Mouse (Mus musculus) lung, embryonic 14.5 days (tissue): ENCODE data around the gene Cflar. TPM values are rescaled to one million over a fixed set of nuclear protein-coding genes. Genes with fewer than 3 reads are reported as not detected.
"Not testable (repeated sequence)": the region's sequence is repeated elsewhere in the genome, so short reads cannot be mapped to it uniquely, and the experiment has no call there.

Source experiments
- ATAC-seq: fragments of 200-750 bp; cut with Nextera tagmentation; 2 replicates; pipeline ENCODE4 v1.8.0; 2017; ENCODE audit warnings: mild to moderate bottlenecking, moderate TSS enrichment, moderate library complexity; ENCODE audit not compliant: insufficient read depth
- DNase-seq: peaks from one replicate; pipeline ENCODE4 v3.0.0-alpha.2; 2015
- H3K27ac ChIP-seq: fragments of 300-500 bp; sonication (generic); 2 replicates; pipeline ENCODE4 v1.5.1; 2014; ENCODE audit warnings: low read depth, mild to moderate bottlenecking, moderate library complexity
- H3K27me3 ChIP-seq: fragments of 300-500 bp; sonication (generic); 2 replicates; pipeline ENCODE4 v1.6.1; 2014; ENCODE audit warnings: low read length, control low read depth; ENCODE audit not compliant: insufficient read depth
- H3K36me3 ChIP-seq: fragments of 300-500 bp; sonication (generic); 2 replicates; pipeline ENCODE4 v1.6.1; 2014; ENCODE audit warnings: control low read depth; ENCODE audit not compliant: insufficient read depth
- H3K4me1 ChIP-seq: fragments of 300-500 bp; sonication (generic); 2 replicates; pipeline ENCODE4 v1.6.1; 2014; ENCODE audit warnings: antibody characterized with exemption, control low read depth; ENCODE audit not compliant: insufficient read depth
- H3K4me2 ChIP-seq: fragments of 300-500 bp; sonication (generic); 2 replicates; pipeline ENCODE4 v1.6.1; 2014; ENCODE audit warnings: mild to moderate bottlenecking
- H3K4me3 ChIP-seq: fragments of 300-500 bp; sonication (generic); 2 replicates; pipeline ENCODE4 v1.5.1; 2014; ENCODE audit warnings: low read depth, low read length
- H3K9ac ChIP-seq: fragments of 300-500 bp; sonication (generic); 2 replicates; pipeline ENCODE4 v1.6.1; 2014
- H3K9me3 ChIP-seq: fragments of 300-500 bp; sonication (generic); 2 replicates; pipeline ENCODE4 v1.6.1; 2016; ENCODE audit warnings: low read depth, low read length, control low read depth
- CTCF ChIP-seq: IDR thresholded peaks from 2 replicates; pipeline ENCODE4 v1.5.1; 2016; ENCODE audit warnings: antibody characterized with exemption, low read depth
- WGBS: fragments of 180-500 bp; shearing (Covaris S2); extraction: QIAGEN DNeasy Blood & Tissue Kit; methylation state at CpG from one replicate; pipeline ENCODE4 v1.1.7; 2014; 5-methylcytosine and 5-hydroxymethylcytosine counted together
- polyA plus RNA-seq: library from polyadenylated mRNA; unstranded; fragments of >200 nt; fragmentation: Nextera tagmentation; extraction: Ambion mirVana; gene quantifications from 2 replicates; pipeline ENCODE4 v1.2.1, GENCODE M21; 2014

Cflar gene
- polyA plus RNA-seq, 1 experiment from 2014 or later, result 35.9 TPM

DNA sequence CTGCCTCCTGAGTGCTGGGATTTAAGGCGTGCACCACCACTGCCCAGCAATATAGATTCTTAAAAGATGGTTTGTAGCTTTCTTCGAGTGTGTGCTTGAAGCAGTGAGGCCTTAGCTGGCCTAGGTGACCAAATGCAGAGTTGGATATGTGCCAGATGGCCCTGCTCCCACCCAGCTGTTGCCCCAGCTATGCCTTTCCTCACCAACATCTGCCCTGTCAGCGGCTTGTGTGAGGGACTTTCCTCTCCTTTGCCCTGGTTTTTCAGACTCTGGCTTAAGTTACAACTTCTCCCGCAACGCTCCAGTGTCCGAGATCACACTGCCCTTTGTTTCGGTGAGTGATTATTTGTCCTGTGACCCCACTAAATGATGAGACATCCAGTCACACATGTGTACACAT, 33.3 kb downstream of the Cflar start:
- DNase-seq (peak; percentile 30), ATAC-seq (no peak)
- 82% methylated on average over 7 of the region's 7 CpGs for WGBS
- H3K4me3 ChIP-seq, result no peak overlapping the region
- no peak overlapping the region for H3K27ac ChIP-seq
- no peaks in the 10 kb centered on the region for H3K27me3 ChIP-seq
- no peak overlapping the region for H3K9ac ChIP-seq
- no peaks in the 10 kb centered on the region for H3K4me1 ChIP-seq
- no peak for TF ChIP-seq CTCF
- peaks cover 89% of the 10 kb centered on the region for H3K36me3 ChIP-seq
- no peak overlapping the region for H3K4me2 ChIP-seq
- no peaks in the 10 kb centered on the region for H3K9me3 ChIP-seq

DNA sequence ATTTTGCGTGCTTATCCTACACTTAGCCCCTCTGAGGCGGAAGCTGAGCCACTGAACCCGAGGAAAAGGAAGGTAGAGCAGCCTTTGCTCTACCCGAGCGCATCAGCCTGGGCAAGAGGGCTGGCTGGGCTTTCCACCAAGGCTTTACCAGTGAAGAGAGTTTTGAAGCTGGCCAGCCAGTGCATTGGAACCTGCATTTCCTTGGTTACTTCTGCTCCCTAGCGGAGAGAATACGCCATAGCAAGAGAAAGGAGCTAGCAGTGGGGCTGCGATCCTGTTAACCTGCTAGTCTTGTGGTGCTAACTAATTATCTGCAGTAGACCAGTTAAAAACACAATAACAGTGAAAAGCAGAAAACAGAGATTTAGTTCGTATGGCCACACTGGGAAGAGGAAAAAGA, 35.6 kb downstream of the Cflar start:
- H3K9me3 ChIP-seq, result no peaks in the 10 kb centered on the region
- H3K27me3 ChIP-seq, result no peaks in the 10 kb centered on the region
- 74% methylated on average over 9 of the region's 9 CpGs for WGBS
- H3K4me3 ChIP-seq, result no peak overlapping the region
- no peak for ATAC-seq
- H3K27ac ChIP-seq, result no peak overlapping the region
- H3K36me3 ChIP-seq, result peaks cover 68% of the 10 kb centered on the region
- H3K4me2 ChIP-seq, result no peak overlapping the region
- no peaks in the 10 kb centered on the region for H3K4me1 ChIP-seq
- TF ChIP-seq CTCF, result peak; percentile 57
- peak; percentile 62 for DNase-seq
- H3K9ac ChIP-seq, result no peak overlapping the region

DNA sequence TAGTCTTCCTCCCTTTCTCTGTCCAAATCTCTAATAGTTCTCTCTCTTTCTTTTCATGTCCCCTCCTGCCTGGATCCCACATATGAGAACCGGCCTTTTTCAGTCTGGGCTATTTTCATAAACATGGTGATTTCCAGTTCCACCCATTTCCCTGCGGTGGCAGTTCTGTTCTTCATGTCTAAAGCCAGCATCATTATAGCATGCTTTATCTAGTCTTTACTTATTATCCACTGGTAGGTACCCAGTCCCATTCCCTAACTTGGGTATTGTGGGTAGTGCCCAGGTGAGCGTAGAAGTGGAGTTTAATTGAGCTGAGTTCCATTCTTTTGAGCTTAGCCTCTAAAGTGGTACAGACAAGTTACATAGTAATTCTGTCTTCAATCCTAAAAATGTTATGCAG, 48.1 kb downstream of the Cflar start:
- no peak overlapping the region for H3K9ac ChIP-seq
- WGBS, result 94% methylated on average over 3 of the region's 3 CpGs
- peaks cover 33% of the 10 kb centered on the region for H3K36me3 ChIP-seq
- TF ChIP-seq CTCF, result no peak
- no peak overlapping the region for H3K27ac ChIP-seq
- no peak for ATAC-seq
- DNase-seq, result no peak
- H3K27me3 ChIP-seq, result no peaks in the 10 kb centered on the region
- H3K4me2 ChIP-seq, result no peak overlapping the region
- no peaks in the 10 kb centered on the region for H3K4me1 ChIP-seq
- H3K4me3 ChIP-seq, result no peak overlapping the region
- H3K9me3 ChIP-seq, result no peaks in the 10 kb centered on the region

DNA sequence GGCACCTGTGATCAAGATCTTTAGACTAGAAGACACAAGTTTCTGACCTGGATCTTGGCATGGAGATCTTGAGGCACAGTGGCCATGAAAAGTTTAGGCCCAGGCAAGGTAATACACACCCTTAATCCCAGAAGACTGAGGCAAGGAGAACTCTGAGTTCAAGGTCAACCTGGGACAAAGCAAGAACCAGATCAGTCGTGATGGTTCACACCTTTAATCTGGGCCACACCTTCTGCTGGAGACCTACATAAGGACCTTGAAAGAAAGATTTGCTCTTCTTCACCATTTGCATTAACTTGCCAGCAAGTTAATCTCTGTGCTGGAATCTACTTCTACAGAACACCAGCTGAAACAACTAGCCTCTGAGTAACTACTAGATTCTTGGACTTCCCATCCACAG, 49.3 kb downstream of the Cflar start:
- Histone ChIP-seq H3K4me3 (no peak overlapping the region), H3K27ac (no peak overlapping the region), H3K4me1 (no peaks in the 10 kb centered on the region), H3K36me3 (peaks cover 23% of the 10 kb centered on the region; the same call in 1 of the 2 replicates), H3K9ac (no peak overlapping the region), H3K9me3 (no peaks in the 10 kb centered on the region), H3K27me3 (no peaks in the 10 kb centered on the region), H3K4me2 (no peak overlapping the region)
- DNase-seq (no peak), ATAC-seq (no peak)
- no peak for TF ChIP-seq CTCF
- 66% methylated on average over 1 of the region's 1 CpGs for WGBS

DNA sequence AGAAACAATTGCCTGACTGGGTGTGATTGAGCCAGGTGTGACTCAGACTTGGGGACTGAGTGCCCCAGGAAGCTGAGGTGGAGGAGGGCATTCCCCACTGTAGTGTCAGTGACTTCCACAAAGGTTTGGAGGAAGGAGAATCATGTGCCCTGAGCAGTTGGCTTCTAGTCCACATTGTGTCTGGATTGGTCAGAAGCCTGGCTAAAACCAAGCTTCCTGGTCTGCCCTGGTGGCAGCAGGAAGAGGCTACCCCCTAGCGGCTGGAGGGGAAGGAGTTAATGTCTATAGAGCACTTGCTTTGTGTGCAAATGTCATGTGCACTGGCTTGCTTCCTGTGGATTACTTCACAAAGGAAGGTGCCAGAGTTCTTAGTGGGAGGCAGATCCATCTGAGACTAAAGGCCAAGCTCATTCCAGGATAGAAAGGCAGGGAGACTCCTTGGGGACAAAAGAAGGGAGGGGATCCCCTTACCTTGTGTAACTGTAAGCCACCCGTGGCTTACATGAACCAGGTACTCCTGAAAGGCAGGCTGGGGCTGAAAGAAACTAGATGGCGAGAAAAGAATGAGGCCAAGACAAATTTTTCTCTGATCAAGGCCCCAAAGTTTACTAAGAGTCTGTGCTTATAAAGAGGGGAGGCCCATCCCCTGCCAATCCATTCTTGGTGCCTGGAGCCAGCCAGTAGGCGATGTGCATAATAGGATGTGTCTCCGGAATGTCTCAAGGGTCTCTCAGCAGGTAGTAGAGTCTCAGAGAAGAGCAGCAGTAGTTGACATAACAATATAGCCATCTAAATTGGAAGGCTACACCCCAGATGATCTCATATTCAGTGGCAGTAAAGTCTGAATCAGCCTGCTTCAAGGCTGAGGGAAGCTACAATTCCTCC, 50.3 kb downstream of the Cflar start:
- not testable (repeated sequence) for H3K9ac ChIP-seq, ATAC-seq, H3K27me3 ChIP-seq, H3K9me3 ChIP-seq, H3K4me1 ChIP-seq, H3K4me3 ChIP-seq, H3K27ac ChIP-seq, H3K4me2 ChIP-seq
- peak; percentile 31 for DNase-seq
- H3K36me3 ChIP-seq, result peaks cover 17% of the 10 kb centered on the region; the same call in 1 of the 2 replicates
- WGBS, result 75% methylated on average over 5 of the region's 5 CpGs
- TF ChIP-seq CTCF, result peak; percentile 30; the same call in 1 of the 2 replicates

DNA sequence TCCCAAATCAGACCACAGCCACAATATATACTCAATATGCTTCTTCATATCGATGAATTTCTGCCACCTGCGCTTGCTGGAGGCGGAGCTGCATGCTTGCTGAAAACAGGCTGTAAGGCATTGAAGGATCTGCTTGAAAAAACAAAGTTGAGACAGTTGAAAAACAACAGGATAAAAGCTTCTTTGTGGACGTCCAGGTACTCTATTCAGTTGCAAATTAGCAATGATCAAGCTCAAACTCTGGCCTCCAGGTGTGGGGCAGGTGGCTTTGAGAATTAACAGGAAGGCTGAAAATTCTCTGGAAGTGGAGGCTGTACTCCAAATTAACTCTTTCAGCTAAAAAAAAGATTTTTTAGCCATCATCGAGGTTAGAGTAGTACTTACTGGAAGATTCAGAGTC, 51.3 kb downstream of the Cflar start:
- H3K36me3 ChIP-seq, result peaks cover 17% of the 10 kb centered on the region; the same call in 1 of the 2 replicates
- H3K4me1 ChIP-seq, result no peaks in the 10 kb centered on the region
- ATAC-seq (no peak), DNase-seq (no peak)
- no peak for TF ChIP-seq CTCF
- WGBS, result 78% methylated on average over 5 of the region's 5 CpGs
- H3K4me3 ChIP-seq, result no peak overlapping the region
- H3K4me2 ChIP-seq, result no peak overlapping the region
- H3K27ac ChIP-seq, result no peak overlapping the region
- H3K9ac ChIP-seq, result no peak overlapping the region
- H3K27me3 ChIP-seq, result no peaks in the 10 kb centered on the region
- no peaks in the 10 kb centered on the region for H3K9me3 ChIP-seq

DNA sequence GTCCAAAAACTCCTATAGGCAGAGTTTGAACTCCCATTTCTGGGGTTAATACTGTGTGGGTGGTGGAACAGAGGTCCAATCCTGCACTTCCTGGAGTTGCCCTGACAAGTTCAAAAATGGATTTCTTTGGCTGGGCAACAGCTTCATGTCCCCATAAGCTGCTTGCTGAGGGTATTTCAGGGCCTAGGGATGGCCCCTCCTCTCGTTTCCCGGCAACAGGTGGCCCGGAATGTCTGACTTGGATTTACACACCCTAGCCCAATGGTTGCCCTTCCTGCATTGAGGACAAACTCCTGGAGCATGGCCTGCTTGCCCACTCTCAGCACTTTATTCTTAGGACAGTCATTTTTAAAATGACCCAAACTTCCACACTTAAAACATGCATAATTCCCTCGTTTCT, 55.1 kb downstream of the Cflar start:
- WGBS, result 76% methylated on average over 4 of the region's 4 CpGs
- H3K4me3 ChIP-seq, H3K4me2 ChIP-seq, H3K9me3 ChIP-seq, ATAC-seq, H3K27me3 ChIP-seq, DNase-seq, H3K27ac ChIP-seq, H3K4me1 ChIP-seq, H3K9ac ChIP-seq, H3K36me3 ChIP-seq: not testable (repeated sequence)
